Mouse (Mus musculus): ENCODE data around the gene Spint4.

The Spint4 gene

DNA sequence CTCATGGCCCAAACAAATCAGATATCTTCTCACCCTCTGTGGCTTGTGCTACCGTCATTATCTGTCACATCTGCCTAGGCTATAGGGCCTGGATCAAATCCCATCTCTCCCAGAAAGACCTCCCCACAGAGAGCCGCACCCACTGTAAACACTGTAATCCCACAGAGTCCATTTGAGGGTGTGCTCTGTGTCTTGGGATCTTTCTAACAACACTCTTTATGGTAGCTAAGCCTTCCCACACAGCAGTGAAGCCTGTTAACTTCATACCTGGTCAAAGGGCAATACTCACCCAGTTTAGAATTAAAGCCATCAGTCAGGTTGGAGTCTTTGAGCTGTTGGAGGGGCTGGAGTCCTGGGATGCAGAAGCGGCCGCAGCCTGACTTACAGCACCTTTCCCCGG lies 33.4 kb downstream of the Spint4 start:
- no peak for DNase-seq (ENCODE audit: extremely low spot score, low read depth, low spot score)

DNA sequence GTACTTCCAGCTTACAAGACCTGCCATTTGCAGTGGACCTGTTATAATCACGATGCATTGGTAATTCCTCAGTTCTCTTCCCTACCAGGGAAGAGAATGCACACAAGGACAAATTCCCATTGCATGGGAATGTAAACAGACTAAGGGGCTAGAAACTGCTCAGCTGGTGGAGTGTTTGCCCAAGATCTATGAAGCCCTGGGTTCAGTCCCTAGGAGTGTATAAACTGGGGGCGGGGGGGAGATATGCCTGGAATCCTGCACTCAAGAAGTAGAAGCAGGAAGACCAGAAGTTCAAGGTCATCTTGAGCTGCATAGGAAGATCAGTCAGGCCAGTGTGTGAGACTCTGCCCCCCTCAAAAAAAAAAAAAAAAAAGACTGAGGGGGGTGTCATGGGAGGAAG lies 35.0 kb downstream of the Spint4 start:
- DNase-seq (ENCODE audit: extremely low spot score, low read depth, low spot score), result no peak

DNA sequence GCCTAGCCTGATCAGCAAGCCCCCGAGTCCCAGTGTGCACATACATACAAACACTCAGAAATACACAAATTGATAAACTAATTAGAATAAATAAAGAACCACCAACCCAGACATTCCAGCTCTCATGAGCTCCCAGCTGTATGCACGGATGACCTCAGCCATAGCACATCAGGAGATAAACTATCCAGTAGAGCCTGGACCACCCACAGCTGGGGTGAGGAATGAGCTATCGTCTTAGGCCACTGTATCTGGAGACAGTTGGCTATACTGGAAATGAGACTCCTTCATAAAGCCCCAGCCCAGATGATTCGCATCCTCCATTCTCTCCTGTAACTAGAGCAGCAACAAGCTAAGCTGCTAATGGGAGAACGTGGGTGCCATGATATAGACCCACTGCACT lies 36.5 kb downstream of the Spint4 start:
- DNase-seq (ENCODE audit: extremely low spot score, low read depth, low spot score), result no peak

DNA sequence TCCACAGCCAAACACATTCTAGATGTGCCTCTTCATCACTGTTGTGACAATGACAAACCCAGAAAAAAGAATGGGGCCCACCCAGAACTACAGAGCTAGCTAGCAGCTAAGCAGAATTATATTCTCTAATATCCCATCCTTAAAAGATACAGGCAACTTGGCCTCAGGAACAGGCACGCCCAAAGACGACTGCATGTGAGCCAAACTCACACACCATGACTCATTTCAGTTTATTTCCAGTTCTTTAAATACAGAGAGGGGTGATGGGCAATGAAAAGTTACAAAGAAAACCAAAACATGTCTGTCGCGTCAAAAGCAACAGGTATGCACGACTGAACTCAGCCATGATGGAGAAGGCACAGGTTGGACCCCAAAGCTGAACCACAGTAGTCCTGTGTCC lies 37.1 kb downstream of the Spint4 start:
- DNase-seq (ENCODE audit: extremely low spot score, low read depth, low spot score), result no peak

DNA sequence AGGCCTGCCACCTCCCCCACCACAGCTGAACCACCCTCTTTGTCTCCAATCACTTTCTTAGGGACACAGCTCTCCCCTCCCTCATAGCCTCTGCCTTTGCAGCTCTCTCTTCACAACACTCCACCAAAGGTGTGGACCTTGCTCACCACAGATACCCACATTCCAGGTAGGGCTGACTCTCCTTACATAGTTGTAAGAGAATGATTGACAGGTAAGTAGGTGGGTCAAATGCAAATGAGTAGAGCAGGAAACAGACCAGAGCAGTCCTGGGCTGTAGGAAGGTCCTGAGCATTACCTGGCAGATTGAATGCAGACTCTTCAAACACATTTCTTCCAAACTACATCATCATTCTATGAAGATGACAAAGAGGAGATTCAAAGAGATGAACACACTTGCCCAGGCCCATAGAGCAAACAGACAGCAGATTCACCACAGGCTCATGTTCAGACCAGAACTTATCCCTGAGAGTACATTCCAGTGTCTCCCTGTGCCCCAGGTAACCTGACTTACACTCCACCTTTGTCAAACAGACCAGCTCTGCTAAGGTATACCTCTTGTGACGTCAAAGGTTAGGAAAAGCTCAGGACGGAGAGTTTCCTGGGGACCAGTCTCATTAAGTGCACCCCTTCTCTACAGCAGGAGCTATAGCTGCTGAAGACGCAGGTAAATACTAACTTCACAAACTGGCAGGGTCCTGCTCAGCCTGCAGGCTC lies 39.2 kb downstream of the Spint4 start:
- DNase-seq (ENCODE audit: extremely low spot score, low read depth, low spot score), result no peak

DNA sequence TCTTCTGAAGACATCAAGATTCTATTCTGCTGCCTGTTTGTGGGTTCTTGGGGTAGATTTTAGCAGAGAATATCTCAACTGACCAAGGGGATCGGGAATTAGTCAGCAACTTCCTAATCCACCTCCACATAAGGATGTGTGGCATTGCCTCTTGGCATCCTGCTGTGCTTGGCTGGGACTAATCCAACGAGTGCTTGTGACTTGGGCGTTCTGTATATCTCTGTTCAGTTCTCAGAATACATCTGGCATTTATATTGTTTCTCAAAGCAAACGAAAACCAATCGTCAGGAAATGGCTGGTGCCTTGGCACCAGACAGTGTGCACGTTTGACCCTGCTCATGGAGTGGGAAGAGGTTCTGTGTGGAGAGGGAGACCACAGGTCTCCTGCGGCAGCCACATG lies 41.6 kb downstream of the Spint4 start:
- no peak for DNase-seq (ENCODE audit: extremely low spot score, low read depth, low spot score)

DNA sequence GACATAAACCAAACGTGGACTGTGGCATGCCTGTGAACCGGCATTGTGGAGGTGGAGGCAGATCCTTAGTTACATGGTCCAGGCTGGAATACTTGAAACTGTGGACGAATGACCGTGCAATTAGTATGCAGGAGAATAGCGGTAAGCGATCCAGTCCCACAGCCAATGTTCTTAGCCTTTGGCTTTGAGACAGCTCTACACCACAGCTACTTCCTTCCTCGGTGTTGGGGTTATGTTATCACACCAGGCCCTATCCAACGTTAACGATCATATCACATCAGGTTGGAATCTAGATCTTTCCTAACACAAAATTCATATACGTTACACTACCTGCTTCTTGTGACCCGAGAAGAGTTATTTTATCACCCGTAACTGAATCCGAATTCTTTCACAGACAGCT lies 46.7 kb downstream of the Spint4 start:
- no peak for DNase-seq (ENCODE audit: extremely low spot score, low read depth, low spot score)

DNA sequence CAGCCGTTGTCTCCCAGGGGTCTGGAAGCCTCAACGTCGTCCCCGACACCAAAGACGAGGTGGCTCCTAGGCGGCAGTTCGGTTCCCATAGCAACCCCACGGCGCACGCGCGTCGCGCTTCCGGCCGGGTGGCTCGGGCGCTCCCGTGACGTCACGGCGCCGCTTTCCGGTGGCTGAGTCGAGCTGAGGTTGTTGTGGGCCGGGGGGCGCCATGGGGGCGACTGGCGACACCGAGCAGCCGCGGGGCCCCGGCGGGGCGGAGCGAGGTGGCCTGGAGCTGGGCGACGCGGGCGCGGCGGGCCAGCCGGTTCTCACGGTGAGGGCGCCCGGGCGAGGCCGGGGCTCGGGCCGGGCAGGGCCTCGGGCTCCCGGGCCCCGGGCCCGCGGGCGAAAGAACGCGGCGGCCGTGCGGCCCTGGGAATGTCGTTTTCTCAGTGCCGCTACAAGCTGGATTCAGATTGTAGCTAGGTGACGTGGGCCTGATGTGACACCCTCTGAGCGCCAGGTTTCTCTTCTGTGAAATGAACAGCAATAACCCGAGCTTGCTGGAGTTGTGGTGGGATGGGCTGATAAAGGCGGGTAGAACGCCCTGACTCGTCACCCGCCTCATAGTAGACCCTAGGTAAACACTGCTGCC lies 47.7 kb downstream of the Spint4 start, which contains the start of the genes Wfdc3 and Dnttip1:
Wfdc3 (minus strand) TSS at position 89 of the 637 bp plus-strand sequence.
Dnttip1 (plus strand) TSS at position 141 of the 637 bp plus-strand sequence.
- peak; percentile 75 for DNase-seq (ENCODE audit: extremely low spot score, low read depth, low spot score)

DNA sequence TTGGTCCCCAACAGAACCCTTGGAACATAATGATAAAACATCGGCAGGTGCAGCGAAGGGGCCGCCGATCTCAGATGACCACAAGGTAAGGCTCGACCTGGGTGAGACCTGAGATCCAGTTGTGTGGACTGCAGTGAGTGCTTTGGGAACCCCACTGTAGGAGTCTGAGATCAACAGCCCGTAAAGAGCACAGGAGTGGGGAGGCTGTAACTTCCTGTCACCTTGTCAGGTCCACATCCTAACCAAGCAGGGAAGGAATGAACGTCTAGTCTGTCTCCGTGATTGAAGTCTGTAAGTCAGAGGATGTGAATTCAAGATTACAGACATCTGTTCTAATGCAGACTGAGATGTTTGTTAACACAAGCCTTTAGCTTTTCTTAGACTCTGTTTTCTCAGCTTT lies 48.4 kb downstream of the Spint4 start:
- no peak for DNase-seq (ENCODE audit: extremely low spot score, low read depth, low spot score)

DNA sequence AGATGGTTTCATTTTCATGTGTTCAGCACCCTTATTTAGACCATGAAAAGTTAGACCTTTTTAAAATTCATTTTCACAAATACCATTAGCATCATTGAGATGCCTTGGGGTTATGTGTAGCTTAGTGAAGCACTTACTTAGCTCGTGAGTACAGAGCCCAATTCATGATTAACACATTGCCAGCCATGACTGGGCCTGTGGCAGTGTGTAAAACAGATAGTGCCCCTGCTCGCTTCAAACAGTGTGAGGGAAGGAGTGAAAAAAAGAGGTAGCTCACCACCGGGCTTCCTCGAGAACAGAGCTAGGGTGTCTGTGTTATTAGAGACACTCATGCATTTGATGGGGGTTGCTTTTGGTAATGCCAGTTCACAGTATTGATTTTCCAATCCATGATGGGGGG lies 49.9 kb downstream of the Spint4 start:
- no peak for DNase-seq (ENCODE audit: extremely low spot score, low read depth, low spot score)

DNA sequence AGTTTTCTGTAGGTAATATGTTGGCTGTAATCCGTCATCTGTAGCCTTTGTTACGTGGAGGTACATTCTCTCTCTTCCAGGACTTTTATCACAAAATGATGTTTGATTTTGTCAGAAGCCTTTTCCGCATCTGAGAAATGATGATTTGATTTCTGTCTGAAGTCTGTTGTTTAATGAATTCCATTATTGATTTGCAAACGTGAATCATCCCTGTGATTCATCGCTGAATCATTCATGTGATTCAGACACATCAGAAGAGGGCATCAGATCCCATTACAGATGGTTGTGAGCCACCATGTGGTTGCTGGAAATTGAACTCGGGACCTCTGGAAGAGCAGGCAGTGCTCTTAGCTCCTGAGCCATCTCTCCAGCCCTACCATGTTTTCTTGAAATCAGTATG lies 50.7 kb downstream of the Spint4 start:
- DNase-seq (ENCODE audit: extremely low spot score, low read depth, low spot score), result no peak
